14 mouse cellular contexts compared by ENCODE assay signal in genomic region chr14:88934569-88934968, GRCm38 (mm10).
DNase-seq lines count a peak whose midpoint lies in the region.
"Had no signal": no experiment of that assay in that cellular context is flagged by ENCODE, and none has a peak within 500 bp of the region (broad histone marks: within the 10 kb centered on the region; RNA-seq: fewer than 3 reads in every experiment).

No protein-coding gene starts in this region.

- peak; percentile 15 for DNase-seq in layer of hippocampus, adult 11-12 months (ENCODE audit: low spot score)
- no peak for DNase-seq in layer of hippocampus, postnatal 10 days (ENCODE audit: low spot score in 2 of 2)
- DNase-seq in brain, adult 2 months (ENCODE audit: low read depth, low spot score), result peak; percentile 42
- peak; percentile 36 for DNase-seq in layer of hippocampus, adult 9-11 months
- peak; percentile 45 for DNase-seq in retina, postnatal 1 day
- no peak for DNase-seq in adrenal gland, postnatal 14 days
- DNase-seq in heart, postnatal 14 days, result no peak
- DNase-seq: adrenal gland, postnatal 10 days; B cell, adult 2 months; cerebellum, adult 18-20 months; cerebellum, adult 9-10 months; cerebellum, postnatal 14 days; gastrocnemius, postnatal 36 days; heart, adult 2 months had no signal

- intact Hi-C loops in heart, postnatal 14 days (cut with DNase I), result no loop called here

Comparison
In these comparisons a context has a peak if more than half of its experiments do, and no peak if none do; other contexts are left out.
1. DNase-seq: peak in layer of hippocampus, adult 11-12 months (single experiment), brain, adult 2 months (single experiment), layer of hippocampus, adult 9-11 months (single experiment) and retina, postnatal 1 day (single experiment); none in layer of hippocampus, postnatal 10 days (0 of 2), adrenal gland, postnatal 14 days (single experiment) and heart, postnatal 14 days (0 of 2).